Mouse (Mus musculus): ENCODE results near the gene Dpp4. TPM values are rescaled to one million over a fixed set of nuclear protein-coding genes. Genes with fewer than 3 reads are reported as not detected.

Gene Dpp4
- total RNA-seq, 2 experiments from 2014 or later: 5.1 to 8.7 TPM

GRCm38 (mm10) chr2:62319489-62319888 lies 92.5 kb downstream of the Dpp4 start:
- intact Hi-C loops (cut with DNase I): no loop called here
- no peak for DNase-seq

GRCm38 (mm10) chr2:62316930-62317329 lies 95.1 kb downstream of the Dpp4 start:
- intact Hi-C loops (cut with DNase I): no loop called here
- no peak for DNase-seq

GRCm38 (mm10) chr2:62307477-62307876 lies 104.6 kb downstream of the Dpp4 start:
- no peak for DNase-seq
- intact Hi-C loops (cut with DNase I): no loop called here

- intact Hi-C loops (cut with DNase I): no loop called here
- no peak for DNase-seq
Observed at GRCm38 (mm10) chr2:62306978-62307377, 105.1 kb downstream of the Dpp4 start.

- DNase-seq: no peak
- intact Hi-C loops (cut with DNase I): no loop called here
Observed at GRCm38 (mm10) chr2:62301716-62302115, 110.3 kb downstream of the Dpp4 start.

- intact Hi-C loops (cut with DNase I): no loop called here
- no peak for DNase-seq
Observed at GRCm38 (mm10) chr2:62293846-62294245, 118.2 kb downstream of the Dpp4 start.

- DNase-seq: no peak
- intact Hi-C loops (cut with DNase I): loop anchor here (2.0 kb wide), 1 partner anchor 301 kb away; no protein-coding TSS in a partner anchor
Observed at GRCm38 (mm10) chr2:62287532-62287931, 124.5 kb downstream of the Dpp4 start.

- intact Hi-C loops (cut with DNase I): loop anchor here (2.0 kb wide), 1 partner anchor 299 kb away; no protein-coding TSS in a partner anchor
- no peak for DNase-seq
Observed at GRCm38 (mm10) chr2:62285847-62286246, 126.2 kb downstream of the Dpp4 start.

GRCm38 (mm10) chr2:62285026-62285425 lies 127.0 kb downstream of the Dpp4 start:
- intact Hi-C loops (cut with DNase I): no loop called here
- no peak for DNase-seq

Other genes starting within 250 kb of the Dpp4 start
- not detected for gene Gcg, start 71.4 kb upstream of the Dpp4 start, total RNA-seq (2021)
- gene Fap, start 161.8 kb upstream of the Dpp4 start, total RNA-seq (2021): 10 to 100 TPM in 1 of 2 experiments, 1 to 10 TPM in 1; 9.1 to 10.4 TPM
- 1 to 10 TPM; 3.9 to 5.5 TPM for gene Ifih1, start 234.0 kb upstream of the Dpp4 start, total RNA-seq (2021)

Data from heart, postnatal 10 days (tissue).